ENCODE assay signal across 7 mouse cellular contexts in genomic region chr10:6035792-6036487, GRCm38 (mm10).
DNase-seq lines count a peak whose midpoint lies in the region; ATAC-seq and TF ChIP-seq lines count a peak whose summit lies in the region.

No protein-coding gene starts in this region.

- intact Hi-C loops in left cerebral cortex, postnatal 14 days (cut with DNase I), result loop anchor here (5.0 kb wide), 2 partner anchors 656 to 751 kb away; no protein-coding TSS in a partner anchor

- WGBS in intestine, postnatal 0 days, result 9% methylated on average over 25 of the region's 25 CpGs
- 32% methylated on average over 25 of the region's 25 CpGs for WGBS in midbrain, embryonic 11.5 days

- no peak overlapping the region for H3K9ac ChIP-seq in intestine, postnatal 0 days (ENCODE audit: low read depth, low read length)
- H3K9ac ChIP-seq in midbrain, embryonic 11.5 days (ENCODE audit: low read length), result no peak overlapping the region

- H3K36me3 ChIP-seq in intestine, postnatal 0 days (ENCODE audit: control insufficient read depth, insufficient read depth), result no peaks in the 10 kb centered on the region
- no peaks in the 10 kb centered on the region for H3K36me3 ChIP-seq in midbrain, embryonic 11.5 days (ENCODE audit: control insufficient read depth, insufficient read depth, low read length)

- no peaks in the 10 kb centered on the region for H3K4me1 ChIP-seq in intestine, postnatal 0 days (replicated peaks; ENCODE audit: control insufficient read depth, insufficient read depth, low read length)
- H3K4me1 ChIP-seq in midbrain, embryonic 11.5 days (ENCODE audit: control insufficient read depth, insufficient read depth, low read length), result no peaks in the 10 kb centered on the region

- no peaks in the 10 kb centered on the region for H3K9me3 ChIP-seq in intestine, postnatal 0 days (ENCODE audit: control insufficient read depth)
- H3K9me3 ChIP-seq in midbrain, embryonic 11.5 days (ENCODE audit: control insufficient read depth, low read length), result no peaks in the 10 kb centered on the region

- DNase-seq in adrenal gland, adult (ENCODE audit: inconsistent age in 2 of 2, low spot score in 1 of 2), result peak; percentile 38 to 82
- peak; percentile 78 for DNase-seq in cerebellum, adult 9-11 months
- DNase-seq in frontal cortex, postnatal 36 days (ENCODE audit: low spot score in 2 of 2), result peak; percentile 85 to 87
- peak; percentile 60 to 88 for DNase-seq in left cerebral cortex, postnatal 14 days (ENCODE audit: low spot score in 2 of 2)
- peak; percentile 97 for DNase-seq in midbrain, embryonic 11.5 days (ENCODE audit: low spot score, missing footprints)
- DNase-seq in spleen, postnatal 4 days (ENCODE audit: low spot score in 2 of 2), result peak; percentile 25 to 70

- H3K4me2 ChIP-seq in intestine, postnatal 0 days (replicated peaks; ENCODE audit: low read depth), result peak overlapping the region; percentile 51
- H3K4me2 ChIP-seq in midbrain, embryonic 11.5 days, result no peak overlapping the region

- H3K4me3 ChIP-seq in intestine, postnatal 0 days (ENCODE audit: low read depth, low read length), result no peak overlapping the region
- H3K4me3 ChIP-seq in midbrain, embryonic 11.5 days (ENCODE audit: low read depth, low read length), result no peak overlapping the region

- H3K27me3 ChIP-seq in intestine, postnatal 0 days (replicated peaks; ENCODE audit: control insufficient read depth, insufficient read depth, low read length), result no peaks in the 10 kb centered on the region
- no peaks in the 10 kb centered on the region for H3K27me3 ChIP-seq in midbrain, embryonic 11.5 days (ENCODE audit: control insufficient read depth, insufficient read depth, low read length)

- peak; percentile 96 for TF ChIP-seq CTCF in intestine, postnatal 0 days (IDR thresholded peaks at IDR 0.05; ENCODE audit: low read depth)

- no peak overlapping the region for H3K27ac ChIP-seq in intestine, postnatal 0 days (ENCODE audit: low read depth, low read length)
- no peak overlapping the region for H3K27ac ChIP-seq in midbrain, embryonic 11.5 days (ENCODE audit: low read depth, low read length)

- ATAC-seq in intestine, postnatal 0 days, result peak; percentile 88
- peak; percentile 87 for ATAC-seq in midbrain, embryonic 11.5 days (ENCODE audit: low FRiP score)
